Mouse (Mus musculus): ENCODE data around the gene Defb47.

The Defb47 gene

DNA sequence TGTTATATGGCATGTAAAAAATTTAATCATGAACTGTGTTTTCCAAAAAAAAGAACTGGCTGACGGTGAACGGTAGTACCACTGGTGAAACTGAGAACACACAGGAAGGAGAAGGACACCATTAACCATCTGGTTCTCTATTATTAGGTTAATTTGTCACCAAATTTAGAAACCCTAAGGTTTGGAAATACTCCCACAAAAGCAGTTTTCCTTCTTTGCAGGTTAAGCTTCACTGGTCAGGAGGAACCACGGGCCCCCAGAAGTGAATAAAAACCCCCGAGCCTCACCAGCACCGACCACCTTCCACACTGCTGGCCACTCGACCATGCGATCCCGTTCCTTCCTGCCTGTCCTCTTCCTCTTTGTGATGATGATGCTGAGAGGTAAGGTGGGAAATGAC is at the start of gene Defb47:
Gene Defb47 (plus strand): TSS at position 301 of the 400 bp plus-strand sequence.
- no peak for ATAC-seq (ENCODE audit: insufficient number of reproducible peaks, low FRiP score, low TSS enrichment)

DNA sequence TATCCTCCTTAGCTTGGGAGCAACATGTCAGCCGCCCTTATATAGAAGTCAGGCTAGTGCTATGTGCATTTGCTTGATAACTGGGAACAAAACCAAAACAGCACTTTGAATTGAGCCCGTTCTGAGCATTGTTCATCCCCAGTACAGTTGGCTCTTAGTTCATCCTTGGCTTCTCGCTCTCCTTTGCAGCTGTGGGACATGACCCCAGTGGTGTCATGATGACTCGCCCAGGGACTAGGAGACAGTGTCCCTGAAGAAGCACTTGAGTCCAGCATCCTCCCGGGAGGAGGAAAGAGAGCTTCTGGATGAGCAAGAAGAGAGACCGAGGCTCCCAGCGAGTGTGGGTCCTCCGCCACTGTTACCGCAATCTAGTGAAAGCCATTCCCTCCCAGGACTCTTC is 41.8 kb upstream of the Defb47 start:
- ATAC-seq (ENCODE audit: insufficient number of reproducible peaks, low FRiP score, low TSS enrichment) = no peak

DNA sequence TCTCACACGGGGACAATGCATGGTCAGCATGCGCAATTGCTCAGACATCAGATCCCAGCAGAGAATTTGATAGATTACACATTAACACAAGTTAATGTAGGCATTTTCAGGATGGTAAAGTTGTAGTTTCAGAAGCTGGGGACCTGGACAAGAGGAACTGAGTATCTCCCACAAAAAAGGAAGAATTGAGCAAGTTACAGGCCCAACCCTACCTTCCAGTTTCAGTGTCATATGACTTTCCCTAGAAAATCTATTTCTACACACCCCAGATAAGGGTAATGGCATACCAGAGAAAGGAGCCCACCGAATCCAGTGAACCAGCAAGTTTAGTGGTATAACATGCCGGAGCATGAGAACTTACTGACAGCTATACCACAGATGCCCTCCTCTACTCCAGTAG is 34.2 kb upstream of the Defb47 start:
- no peak for ATAC-seq (ENCODE audit: insufficient number of reproducible peaks, low FRiP score, low TSS enrichment)

DNA sequence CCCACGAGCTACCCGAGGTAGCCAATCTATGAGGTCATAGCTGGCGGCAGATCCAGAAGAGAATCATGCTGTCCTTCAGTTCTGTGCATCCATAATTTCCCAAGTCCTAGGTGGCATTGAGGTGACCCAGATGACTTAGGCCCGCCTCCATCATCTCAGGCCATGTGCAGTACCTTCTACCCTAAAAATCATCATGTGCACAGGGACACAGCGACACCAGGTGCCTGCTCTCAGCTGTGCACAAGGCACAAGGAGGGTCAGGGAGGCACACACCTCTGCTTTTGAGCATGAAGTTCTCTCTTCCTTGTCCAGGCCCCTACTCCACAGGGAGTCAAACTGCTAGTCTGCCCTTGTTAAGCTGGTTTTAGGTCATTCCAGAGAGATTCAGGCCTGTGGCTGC is 32.5 kb upstream of the Defb47 start:
- ATAC-seq (ENCODE audit: insufficient number of reproducible peaks, low FRiP score, low TSS enrichment) = peak; percentile 59

DNA sequence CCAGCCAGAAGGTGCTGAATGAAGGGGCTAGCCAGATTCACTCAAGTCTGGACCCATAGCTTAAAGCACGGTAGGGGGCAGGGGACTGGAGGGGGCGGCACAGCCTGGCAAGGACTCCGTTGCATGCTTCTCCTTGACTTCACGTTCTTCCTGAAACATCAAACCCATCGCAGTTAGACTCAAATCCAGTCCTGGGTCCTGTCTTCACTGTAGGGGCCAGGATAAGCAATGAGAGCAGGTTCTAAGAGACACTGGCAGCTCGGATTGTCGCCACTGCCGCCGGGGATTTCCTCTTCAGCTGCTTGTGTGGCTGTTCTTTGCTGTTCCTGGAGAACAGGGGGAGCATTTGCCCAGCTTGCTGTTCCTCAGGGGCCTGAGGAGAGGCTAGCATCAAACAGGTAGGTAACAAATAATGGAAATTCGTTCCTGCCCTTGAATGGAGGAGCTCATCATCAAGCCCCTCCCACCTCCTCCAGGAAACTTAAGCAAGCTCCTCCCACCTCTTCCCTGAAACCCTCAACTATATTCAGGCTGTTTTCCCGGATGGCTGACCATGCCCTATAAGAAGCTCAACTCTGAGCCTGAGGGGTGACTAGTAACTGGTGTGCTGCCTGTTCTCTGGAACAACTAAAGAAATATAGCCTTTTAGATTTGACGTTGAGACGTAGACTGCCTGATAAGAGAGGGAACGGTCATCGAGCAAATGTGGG is 31.9 kb upstream of the Defb47 start:
- ATAC-seq (ENCODE audit: insufficient number of reproducible peaks, low FRiP score, low TSS enrichment) = no peak

DNA sequence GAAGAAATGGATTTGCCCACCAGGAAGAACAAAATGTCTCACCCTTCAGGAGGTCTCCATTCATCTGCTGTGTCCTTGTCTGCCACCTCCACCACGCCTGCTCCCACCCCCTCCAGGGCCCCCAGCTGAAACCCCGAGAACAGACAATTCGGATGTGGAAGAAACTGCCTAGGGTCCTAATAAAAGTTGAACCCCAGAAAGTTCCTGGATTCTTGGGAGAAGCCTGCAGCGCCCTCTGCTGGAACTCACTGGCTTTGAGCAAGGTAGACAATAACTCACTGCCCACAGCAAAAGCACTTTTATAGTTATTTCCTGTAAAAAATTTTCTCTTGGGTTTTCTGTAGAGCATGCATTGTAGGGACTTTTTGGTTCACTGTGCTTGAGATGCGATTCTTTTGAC is 22.8 kb upstream of the Defb47 start:
- no peak for ATAC-seq (ENCODE audit: insufficient number of reproducible peaks, low FRiP score, low TSS enrichment)

DNA sequence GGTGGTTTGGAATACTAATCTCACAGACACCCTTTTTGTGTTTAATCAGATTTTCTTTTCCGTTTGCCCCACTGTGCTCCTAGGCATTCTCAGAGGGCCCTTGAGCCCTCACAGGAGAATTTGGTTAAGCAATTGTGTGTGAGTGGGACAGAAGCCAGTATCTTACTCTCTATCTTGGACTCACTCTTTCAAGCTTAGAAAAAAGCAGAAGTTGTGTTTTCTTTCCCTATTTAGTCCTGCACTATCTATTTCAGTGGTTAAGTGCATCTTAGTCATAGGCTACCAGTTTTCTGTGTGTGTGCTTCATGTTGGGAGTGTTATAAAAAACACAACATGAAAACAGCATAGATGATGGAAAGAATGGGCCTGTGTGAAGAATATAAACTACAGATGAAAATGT is 18.1 kb upstream of the Defb47 start:
- no peak for ATAC-seq (ENCODE audit: insufficient number of reproducible peaks, low FRiP score, low TSS enrichment)

DNA sequence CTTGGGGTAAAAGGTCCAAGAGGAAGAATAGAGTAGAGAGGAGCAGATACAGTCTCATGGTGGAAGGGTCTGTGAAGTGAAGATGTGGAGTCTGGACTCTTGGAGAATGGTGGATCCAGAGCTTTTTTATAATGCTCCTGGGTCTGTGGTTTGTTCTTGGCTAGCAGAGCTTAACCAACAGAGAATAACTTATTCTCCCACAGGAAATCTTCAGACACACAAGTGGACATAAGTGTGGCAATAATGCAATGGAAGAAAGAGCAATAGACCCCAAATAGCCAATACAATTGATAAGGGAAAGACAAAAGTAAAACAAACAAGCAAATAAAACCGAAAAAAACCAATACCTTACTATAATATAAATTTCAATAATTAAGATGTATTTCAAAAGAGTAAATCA is 13.5 kb upstream of the Defb47 start, which contains the start of gene Defb48:
Gene Defb48 (minus strand): TSS at position 101 of the 400 bp plus-strand sequence.
- ATAC-seq (ENCODE audit: insufficient number of reproducible peaks, low FRiP score, low TSS enrichment) = no peak

DNA sequence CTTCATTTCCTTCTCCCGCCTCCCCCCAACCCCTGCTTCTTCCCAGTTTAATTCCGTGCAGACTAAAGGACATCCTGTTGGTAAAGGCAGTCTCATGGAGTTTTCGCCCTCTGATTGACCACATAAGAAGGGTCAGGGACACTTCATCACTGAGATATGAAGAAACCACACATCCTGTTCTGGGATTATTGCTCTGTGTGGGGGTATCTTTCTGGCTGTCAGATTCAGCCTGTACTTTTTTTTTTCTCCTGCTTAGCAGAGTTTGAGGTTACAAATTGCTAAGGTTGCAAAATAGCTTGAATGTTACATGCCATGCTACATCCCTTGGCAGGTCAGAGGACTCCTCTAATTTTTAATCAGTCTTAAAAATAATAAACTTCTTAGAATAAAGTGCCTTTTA is 6.6 kb upstream of the Defb47 start:
- ATAC-seq (ENCODE audit: insufficient number of reproducible peaks, low FRiP score, low TSS enrichment) = no peak

DNA sequence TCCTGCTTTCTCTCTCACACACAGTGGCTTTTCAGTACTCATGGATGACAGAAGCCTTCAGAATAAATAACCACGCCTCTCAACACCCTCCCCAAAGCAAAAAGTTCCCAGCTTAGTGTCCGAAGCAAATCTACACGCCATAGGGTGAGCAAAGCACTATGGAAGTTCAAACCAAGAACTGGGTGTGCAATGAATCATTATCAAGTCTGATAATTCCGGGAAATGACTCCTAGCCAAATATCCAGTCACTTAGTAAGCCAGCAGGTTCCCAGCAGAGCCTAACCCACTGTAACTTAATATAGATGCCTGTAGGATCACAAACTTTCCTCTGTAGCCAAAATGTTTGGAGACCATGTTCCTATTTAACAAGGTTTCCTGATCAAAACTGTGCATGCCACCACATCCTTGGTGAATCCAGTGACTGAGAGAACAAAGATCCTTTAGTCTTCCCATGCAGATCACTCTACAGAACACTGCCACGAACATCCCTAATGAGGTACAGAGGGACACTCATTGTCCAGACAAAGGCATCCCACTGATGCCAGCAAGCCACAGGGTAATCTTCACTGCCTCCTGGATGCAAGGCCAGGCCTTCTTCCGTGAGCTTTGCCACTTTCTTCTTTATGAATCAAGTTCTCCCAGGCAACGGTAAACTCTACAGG is 5.9 kb upstream of the Defb47 start:
- no peak for ATAC-seq (ENCODE audit: insufficient number of reproducible peaks, low FRiP score, low TSS enrichment)

DNA sequence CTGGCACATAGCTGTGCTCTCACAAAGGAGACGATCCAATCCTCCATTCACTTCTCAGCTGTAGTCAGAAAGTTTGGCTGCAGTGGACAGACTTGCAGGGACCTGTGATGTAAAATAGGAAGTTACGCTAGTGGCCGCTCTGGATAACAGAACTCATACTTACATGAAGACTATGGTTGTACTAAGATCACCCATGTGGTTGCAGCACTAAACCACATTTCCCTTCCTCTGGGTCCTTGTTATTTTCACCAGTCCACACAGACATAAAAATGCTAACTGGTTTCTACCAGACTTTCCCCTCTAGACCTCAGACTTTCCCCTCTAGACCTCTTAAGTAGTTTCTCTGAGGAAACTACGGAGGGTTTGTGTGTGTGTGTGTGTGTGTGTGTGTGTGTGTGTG is 1.1 kb downstream of the Defb47 start:
- ATAC-seq (ENCODE audit: insufficient number of reproducible peaks, low FRiP score, low TSS enrichment) = no peak

DNA sequence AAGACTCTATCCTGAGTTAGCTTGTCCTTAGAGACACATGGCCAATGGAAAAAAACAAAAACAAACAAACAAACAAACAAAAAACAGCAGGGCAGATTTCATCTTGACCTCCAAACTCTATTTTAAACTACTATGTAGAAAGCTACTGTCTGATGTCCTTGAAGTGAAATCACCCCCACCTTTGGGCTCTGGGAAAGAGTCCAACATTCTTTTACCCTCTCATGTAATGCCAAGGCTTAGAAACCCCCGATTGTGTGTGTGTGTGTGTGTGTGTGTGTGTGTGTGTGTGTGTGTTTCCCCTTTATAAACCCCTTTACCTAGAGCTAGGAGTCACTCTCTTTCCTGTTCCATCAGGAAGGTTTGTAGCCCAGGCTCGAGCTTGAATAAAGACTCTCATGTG is 4.7 kb downstream of the Defb47 start:
- ATAC-seq (ENCODE audit: insufficient number of reproducible peaks, low FRiP score, low TSS enrichment) = no peak

DNA sequence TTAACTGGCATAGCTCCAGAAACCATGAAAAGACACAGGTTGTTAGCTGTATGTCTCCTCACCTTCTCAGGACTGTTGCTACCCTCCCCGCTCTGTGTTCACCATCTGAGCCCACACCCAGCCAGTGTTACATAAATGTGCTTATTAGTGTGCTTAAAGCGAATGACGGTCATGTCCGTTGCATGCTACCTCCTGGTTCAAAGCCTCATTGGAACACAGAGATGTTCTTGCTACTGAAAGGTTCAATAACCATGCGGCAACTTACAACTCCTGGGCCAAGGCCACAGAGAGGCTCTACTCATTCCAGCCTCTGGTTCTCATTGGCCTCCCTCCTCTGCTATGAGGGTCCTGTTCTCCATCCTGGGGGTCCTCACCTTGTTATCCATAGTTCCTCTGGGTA is 13.6 kb downstream of the Defb47 start, which contains the start of gene Defb43:
Gene Defb43 (plus strand): TSS at position 301 of the 400 bp plus-strand sequence.
- ATAC-seq (ENCODE audit: insufficient number of reproducible peaks, low FRiP score, low TSS enrichment) = no peak

DNA sequence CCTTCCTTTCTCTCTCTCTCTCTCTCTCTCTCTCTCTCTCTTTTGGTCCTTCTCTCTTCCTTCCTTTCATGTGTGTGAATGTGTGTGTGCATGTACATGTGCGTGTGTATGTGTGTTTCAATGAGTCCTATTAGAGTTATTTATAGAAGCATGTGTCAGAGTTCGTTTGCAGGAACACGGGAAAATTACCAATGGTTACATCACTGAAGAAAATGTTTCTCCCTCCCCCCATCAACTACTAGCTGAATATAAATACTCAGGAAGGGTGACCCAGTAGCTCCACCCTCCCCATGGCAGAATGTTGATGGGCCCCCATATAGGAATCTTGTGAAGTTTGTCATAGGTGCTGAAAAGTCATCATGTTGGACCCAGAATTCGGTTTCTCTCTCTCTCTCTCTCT is 15.2 kb downstream of the Defb47 start:
- ATAC-seq (ENCODE audit: insufficient number of reproducible peaks, low FRiP score, low TSS enrichment) = no peak

DNA sequence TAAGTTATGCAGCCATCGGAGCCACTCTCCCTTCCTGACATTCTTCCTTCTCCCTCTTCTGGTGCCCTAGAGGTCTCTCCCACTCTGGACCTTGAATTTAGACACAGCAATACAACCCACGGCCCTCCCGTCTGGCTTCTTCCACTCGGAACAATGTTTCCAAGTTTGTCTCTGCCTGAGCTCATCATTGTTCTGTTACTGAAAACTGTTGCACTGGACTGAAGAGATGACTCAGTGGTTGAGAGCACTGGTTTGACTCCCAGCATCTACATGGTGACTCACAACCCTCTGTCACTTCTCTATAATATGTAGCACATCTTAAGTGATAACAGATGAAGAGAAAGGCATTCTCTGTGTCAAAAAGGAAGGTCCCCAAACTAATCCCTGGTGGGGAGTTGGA is 16.8 kb downstream of the Defb47 start:
- no peak for ATAC-seq (ENCODE audit: insufficient number of reproducible peaks, low FRiP score, low TSS enrichment)

DNA sequence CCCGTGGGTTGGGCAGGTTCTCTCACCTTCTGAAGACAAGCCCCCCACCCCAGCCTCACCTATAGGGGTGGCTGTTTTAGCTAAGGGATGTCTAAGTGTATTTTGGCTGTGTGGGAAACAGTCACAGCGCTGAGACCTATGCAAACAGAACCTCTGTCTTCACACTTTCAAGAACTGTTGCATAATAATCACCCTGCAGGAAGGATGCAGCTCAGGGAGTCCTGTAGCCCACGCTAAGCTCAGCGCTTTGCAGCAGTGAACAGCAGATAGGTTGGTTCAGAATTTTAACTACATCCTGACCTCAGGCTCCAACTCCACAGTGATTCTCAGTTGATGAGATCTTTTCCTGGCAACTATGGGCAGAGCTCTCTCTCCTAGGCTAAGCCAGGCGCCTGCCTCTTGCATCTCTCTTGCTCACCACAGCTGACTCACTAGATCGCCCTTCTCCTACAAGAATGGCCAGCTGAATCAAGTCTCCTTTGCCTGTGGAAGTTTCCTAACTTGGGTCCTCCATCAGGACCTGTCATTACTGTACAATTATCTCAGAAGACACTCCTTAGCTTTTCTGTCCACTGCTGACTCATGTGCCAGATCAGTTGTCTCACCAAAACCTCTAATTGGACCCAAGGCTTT is 22.8 kb downstream of the Defb47 start:
- ATAC-seq (ENCODE audit: insufficient number of reproducible peaks, low FRiP score, low TSS enrichment) = no peak

DNA sequence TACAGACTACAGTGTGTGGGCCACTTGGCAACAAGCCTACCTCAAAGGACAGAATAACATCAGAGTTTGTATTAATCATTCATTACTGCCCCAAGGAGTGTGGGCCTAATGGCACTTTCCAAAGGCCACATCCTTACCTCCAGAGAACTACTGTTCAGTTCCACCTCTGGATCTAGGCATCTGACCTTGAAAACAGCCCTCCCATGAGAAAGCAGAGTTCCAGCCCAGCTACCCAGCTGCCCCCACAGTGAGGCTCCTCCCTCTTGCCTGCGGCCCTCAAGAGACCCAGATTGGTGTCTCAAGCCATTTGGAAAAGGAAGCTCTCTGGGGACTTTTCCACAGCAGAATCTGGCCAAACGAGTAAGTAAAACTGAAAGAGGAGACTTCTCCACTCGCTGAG is 48.8 kb downstream of the Defb47 start, which contains the start of gene Defb42:
Gene Defb42 (plus strand): TSS at position 301 of the 400 bp plus-strand sequence.
- no peak for ATAC-seq (ENCODE audit: insufficient number of reproducible peaks, low FRiP score, low TSS enrichment)

DNA sequence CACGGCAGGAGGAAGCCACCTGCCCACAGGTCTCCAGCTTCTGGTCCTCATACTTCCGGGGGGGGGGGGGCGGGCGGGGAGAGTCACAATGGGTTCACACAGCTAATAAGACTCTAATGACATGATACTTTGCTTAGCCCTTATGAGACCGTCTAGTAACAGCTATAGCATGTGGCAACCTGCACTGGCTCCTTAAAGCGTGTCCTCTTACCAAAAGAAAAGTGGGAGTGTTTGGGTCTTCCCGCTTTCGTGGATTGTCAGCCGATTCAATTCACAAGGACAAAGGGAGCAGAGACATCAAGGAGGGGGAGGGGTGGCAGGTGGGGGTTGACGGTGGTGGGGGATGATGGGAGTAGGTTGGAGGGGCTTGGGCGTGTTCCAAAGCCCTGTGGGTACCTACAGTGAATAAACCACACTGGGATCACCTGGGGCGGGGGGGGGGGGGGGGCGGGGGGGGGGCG is 52.1 kb downstream of the Defb47 start, which contains the start of gene Defb30:
Gene Defb30 (minus strand): TSS at position 51 of the 461 bp plus-strand sequence.
- ATAC-seq (ENCODE audit: insufficient number of reproducible peaks, low FRiP score, low TSS enrichment) = no peak

Data from cerebellum, adult (tissue).